Mouse (Mus musculus): ENCODE results near the gene Pou3f3.

The Pou3f3 gene

DNA sequence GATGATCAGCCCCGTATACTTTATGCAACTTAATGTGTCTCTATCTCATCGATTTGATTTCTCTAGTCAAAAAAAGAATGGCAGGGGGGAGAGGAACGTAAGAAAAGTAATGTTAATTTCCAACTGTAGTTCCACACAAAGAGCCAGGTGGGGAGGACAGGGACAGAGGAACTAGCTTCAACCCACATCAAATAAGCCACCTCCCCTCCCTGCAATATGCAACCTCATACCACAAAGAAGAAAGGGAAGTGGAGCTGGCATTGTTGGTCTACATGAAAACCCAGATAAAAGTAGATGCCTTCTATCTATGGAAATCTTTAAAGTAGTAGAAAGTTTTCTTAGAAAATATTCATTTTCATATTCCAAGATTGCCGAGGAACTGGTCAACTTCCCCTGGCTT is 14.7 kb downstream of the Pou3f3 start:
- DNase-seq (ENCODE audit: low read depth, low spot score): no peak

DNA sequence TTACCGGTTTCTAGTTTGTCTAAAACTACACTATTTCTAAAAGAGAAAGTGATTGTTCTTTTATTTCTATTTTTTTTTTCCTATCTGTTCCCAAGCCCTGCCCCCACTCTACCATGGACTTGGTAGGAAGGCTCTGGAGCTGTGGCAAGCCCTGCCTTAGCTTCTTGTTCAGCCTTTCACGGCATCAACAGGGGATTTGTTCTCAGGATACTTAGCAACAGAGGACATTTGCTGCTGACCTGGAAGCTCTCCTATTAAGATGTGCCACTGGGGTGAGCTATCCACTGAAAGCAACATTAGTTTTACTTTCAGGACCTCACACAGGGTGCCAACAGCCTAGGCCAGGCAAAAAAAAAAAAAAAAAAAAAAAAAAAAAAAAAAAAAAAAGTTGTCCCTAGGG is 15.4 kb downstream of the Pou3f3 start:
- no peak for DNase-seq (ENCODE audit: low read depth, low spot score)

DNA sequence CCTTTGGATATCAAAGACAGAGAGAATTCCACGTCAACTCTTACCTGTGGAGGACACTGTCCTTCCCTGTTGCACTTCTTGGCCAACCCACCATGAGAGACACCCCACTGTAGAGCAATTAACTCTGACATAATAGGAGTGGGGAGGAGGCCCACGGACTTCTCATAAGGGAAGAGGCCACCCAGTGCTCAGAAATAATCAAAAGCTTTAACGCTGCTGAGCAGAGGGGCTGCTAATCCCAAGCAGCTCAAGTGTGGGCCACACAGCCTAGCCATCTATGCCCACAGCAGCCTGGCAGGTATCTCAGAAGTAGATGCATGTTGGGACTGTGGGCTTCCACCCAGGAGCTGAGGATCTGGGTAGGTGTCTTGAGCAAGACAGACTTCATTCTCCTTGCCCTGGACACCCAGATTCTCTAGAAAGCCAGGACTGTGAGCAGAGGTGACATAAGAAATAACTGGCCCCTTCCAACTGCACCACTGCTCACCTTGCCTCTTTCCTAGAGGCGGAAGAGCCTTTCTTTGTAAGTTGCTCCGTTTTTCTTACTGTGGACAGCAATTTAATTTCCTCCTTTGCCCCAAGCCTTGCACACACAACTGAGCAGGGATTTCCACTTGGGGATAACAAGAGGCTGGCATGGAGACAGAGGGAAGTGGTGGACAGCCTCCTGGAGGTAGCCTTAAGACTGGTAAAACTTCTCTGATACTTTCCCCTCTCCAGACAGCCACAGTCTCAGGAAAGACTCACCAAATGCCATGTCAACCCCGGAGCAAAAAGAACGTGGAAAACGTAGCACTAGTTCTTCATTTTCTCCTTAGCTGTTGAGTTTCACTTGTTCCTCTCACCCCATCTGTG is 16.1 kb downstream of the Pou3f3 start:
- no peak for DNase-seq (ENCODE audit: low read depth, low spot score)

DNA sequence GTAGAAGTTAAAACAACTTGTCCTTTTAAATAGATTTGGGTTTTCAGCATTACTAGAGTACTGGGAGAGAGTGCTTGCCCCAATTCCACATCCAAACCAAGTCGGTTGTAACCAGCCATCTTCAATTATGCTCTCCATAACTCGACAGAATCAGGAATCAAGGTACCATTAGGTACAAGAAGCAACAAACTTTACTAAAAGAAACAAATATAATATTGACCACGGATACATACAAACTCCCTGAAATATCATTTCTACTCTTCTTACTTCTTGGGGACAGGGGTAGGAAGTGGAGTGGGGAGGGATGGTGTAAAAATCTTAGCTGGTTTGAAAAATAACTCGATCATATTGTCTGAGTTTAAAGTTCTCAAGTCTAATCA is 16.7 kb downstream of the Pou3f3 start:
- DNase-seq (ENCODE audit: low read depth, low spot score): no peak

DNA sequence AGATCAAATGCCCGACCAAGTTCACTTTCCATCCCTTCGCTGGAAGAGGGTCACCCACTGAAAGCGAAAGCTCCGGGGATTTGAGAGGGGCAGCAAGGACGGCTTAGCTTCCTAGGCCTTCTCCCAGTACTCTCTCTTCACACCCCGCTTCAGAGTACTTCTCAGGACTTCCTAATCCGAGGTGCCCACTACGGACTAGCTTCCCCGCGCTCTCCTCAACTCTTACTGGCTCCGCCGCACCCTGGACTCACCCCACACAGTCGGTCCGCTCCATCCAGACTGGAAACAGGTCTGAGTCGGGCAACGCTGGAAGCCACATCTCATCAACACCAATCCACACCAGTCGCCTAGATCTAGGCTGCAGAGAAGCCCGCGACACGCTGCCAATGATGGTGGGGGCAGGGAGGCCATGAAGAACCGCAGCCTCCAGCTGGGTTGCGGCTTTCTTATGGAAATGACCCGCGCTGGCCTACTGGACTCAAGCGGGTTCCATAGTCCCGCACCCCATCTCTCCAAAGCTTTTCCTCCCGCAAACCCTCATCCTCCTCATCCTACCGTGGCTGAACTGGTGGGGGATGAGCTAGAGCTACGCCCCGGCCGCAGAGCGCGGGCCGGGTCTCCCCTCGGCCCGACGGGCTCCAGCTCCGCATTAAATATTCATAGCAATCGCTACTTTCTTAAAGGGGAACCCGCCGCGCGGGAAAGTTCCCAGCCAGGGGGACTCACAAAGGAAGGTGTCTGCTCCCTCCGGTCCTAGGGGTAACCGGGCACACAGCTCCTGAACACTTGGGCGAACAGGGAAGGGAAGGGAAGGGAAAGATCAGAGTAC is 17.8 kb downstream of the Pou3f3 start:
- DNase-seq (ENCODE audit: low read depth, low spot score): peak; percentile 44

GRCm38 (mm10) chr1:42714016-42714931 is 18.7 kb downstream of the Pou3f3 start:
- DNase-seq (ENCODE audit: low read depth, low spot score): peak; percentile 72

- peak; percentile 13 for DNase-seq (ENCODE audit: low read depth, low spot score)
These were observed 23.0 kb downstream of the Pou3f3 start for GRCm38 (mm10) chr1:42718549-42718948.

- DNase-seq (ENCODE audit: low read depth, low spot score): no peak
These were observed 25.8 kb downstream of the Pou3f3 start for GRCm38 (mm10) chr1:42721353-42721752.

DNA sequence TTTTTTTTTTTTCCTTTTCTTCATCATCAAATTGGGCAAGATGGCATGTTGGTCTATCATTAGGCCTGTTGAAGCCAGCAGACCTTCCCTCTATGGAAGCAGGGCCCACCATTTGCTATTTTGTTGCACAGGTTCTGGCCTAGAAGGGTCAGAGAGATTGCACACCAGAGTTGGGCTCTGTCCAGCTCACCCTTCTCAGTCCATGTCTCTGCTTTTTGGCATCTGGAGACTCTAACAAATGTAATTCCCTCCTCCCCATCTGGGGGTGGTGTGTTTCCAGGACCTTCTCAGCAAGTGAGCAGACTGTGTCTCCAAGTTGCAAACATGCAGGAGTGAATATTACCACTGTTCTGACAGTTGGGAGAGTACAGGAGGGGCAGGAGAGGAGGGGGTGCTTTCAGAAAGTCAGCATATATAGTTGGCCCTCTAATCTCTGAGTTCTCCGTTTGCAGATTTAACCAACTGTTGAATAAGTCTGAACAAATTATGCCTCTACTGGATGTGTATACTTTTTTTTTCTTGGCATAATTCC is 28.3 kb downstream of the Pou3f3 start:
- no peak for DNase-seq (ENCODE audit: low read depth, low spot score)

- DNase-seq (ENCODE audit: low read depth, low spot score): peak; percentile 54
These were observed 29.3 kb downstream of the Pou3f3 start for GRCm38 (mm10) chr1:42724881-42725280.

DNA sequence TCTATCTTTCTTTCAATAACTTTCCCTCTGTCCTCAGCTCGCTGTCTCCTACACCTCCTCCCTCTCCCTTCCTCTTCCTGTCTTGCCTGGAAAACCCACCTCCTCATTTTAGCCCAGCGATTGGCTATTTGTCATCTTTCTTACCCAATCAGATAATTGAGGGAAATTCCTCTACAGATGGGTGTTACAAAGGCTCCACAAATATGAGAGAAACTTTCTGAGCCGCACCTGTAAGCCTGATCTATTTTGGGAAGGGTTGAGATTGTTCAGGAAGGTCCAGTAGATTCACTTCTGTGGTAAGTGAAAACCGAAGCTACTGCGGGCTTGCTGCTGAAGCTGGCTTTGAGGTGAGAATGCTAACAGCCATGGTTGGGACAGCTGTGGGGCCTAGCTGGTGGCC is 31.6 kb downstream of the Pou3f3 start:
- no peak for DNase-seq (ENCODE audit: low read depth, low spot score)

DNA sequence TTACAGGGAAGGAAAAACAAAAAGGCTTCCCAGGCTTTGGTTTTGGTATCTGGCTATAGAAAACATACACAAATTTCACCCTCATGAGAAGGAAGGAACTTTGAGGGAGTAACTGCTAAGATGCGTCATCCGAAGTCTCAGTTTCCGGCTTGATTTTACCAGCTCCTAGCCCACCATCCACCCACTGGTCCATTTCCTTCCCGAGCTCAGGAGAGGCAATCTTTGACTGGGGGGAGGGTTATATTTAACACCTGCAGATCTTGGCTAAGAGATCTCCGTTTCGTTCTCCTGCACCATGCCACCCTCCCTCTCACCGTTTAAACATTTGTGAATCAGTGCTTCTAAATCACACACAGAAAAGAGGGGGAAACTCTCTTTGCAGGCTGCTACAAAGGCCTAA is 32.1 kb downstream of the Pou3f3 start:
- DNase-seq (ENCODE audit: low read depth, low spot score): no peak

DNA sequence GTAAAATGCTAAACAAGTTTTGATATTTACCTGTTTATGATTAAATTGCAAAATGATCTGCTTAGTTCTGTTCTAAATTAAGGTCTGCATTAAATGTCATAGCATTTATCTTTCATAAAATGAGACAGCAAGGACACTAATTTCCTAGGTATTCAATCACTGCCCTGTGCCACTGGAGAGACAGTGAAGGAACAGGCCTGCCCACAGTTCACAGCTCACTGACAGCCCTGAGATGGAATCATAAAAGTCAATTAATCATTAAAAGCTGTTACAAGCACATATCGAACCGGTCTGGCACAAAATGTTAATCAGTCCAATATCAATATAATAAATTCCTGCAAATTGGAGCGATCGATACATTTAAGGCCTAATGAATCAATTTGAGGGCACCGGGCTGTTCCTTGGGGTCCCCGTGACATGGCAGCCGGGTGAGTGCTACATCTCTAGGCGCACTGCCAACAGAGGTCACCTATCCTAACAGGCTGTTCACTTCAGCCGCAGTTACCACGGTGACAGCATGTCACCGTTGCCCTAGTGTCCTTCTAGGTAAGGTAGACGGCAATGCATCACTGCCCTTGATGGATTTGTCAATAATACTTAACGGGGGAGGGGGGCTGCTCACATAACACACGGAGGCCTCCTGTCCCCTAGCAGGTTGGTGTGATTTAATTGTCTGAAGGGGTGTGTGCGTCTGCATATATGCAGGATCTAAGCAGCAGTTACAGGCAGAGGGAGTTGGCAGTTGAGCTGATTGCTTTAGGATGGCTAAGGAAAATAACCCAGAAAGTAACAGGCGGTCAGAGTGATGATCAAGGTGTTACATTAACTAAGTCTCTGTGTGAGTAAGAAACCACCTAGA is 46.0 kb downstream of the Pou3f3 start:
- peak; percentile 9 for DNase-seq (ENCODE audit: low read depth, low spot score)

DNA sequence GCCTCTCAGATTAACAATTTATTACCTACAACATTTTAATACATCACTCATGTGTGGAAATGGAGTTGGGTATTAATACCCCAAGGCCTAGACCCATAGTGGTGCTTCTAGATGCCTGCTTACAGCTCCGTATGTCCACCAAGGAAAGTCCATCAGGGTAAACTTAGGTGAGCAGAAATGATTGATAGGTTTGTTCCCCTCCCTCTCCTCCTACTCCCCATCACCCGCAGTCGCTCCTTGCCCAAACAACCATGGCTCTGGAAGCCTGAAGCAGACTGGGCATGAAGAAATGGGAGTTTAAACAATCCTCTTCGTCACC is 46.6 kb downstream of the Pou3f3 start:
- DNase-seq (ENCODE audit: low read depth, low spot score): no peak

DNA sequence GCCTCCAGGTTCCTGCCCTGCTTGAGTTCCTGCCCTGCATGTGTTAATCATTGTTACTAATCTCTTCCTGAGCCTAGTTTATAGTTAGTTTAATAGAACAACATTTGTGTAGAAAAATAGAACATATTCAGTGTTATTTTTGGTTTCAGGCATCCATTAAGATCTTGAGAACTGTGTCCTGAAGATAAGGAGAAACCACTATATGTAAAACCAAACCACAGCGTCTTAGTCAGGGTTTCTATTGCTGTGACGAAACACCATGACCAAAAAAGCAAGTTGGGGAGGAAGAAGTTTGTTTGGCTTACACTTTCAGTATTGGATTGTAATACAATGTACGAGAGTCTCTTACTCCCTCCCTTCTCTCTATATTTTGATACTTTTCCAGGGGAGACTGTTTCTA is 49.5 kb downstream of the Pou3f3 start:
- DNase-seq (ENCODE audit: low read depth, low spot score): no peak

- no peak for DNase-seq (ENCODE audit: low read depth, low spot score)
These were observed 54.1 kb downstream of the Pou3f3 start for GRCm38 (mm10) chr1:42749536-42750292.
